Mouse (Mus musculus): Measurements from ENCODE around the gene Cd151. TPM values are rescaled to one million over a fixed set of nuclear protein-coding genes. Genes with fewer than 3 reads are reported as not detected.

Gene Cd151
- total and polyA plus RNA-seq, 3 experiments: 272 to 395 (median 334) TPM

GRCm38 (mm10) chr7:141508160-141508559 is 41.0 kb downstream of the Cd151 start:
- Histone ChIP-seq H3K4me3 (no peak overlapping the region), H3K27me3 (ENCODE audit: control insufficient read depth, insufficient read depth, low read length) (no peaks in the 10 kb centered on the region), H3K79me2 (replicated peaks; ENCODE audit: control insufficient read depth, insufficient read depth, low read length) (no peaks in the 10 kb centered on the region), H3K4me1 (ENCODE audit: control insufficient read depth, insufficient read depth, low read length) (no peaks in the 10 kb centered on the region; the same call in 1 of the 2 replicates), H3K27ac (no peak overlapping the region), H3K9ac (ENCODE audit: low read depth, low read length) (no peak overlapping the region), H3K36me3 (ENCODE audit: control insufficient read depth, insufficient read depth, low read length) (no peaks in the 10 kb centered on the region)
- TF ChIP-seq POLR2A (IDR thresholded peaks at IDR 0.05; ENCODE audit: insufficient read depth, low read depth, low read length) (no peak), EP300 (IDR thresholded peaks at IDR 0.05; ENCODE audit: insufficient read depth, low read depth, low read length) (no peak), CTCF (IDR thresholded peaks at IDR 0.05) (no peak)
- DNase-seq: no peak
- intact Hi-C loops (cut with DNase I): no loop called here

GRCm38 (mm10) chr7:141510196-141510595 is 43.0 kb downstream of the Cd151 start:
- WGBS: 83% methylated on average over 5 of the region's 5 CpGs
- H3K4me3 ChIP-seq: no peak overlapping the region
- H3K27me3 ChIP-seq (ENCODE audit: control insufficient read depth, insufficient read depth, low read length): no peaks in the 10 kb centered on the region
- no peak overlapping the region for H3K9ac ChIP-seq (ENCODE audit: low read depth, low read length)
- peak overlapping the region; percentile 13; the same call in 1 of the 2 replicates for H3K27ac ChIP-seq
- no peak for TF ChIP-seq EP300 (IDR thresholded peaks at IDR 0.05; ENCODE audit: insufficient read depth, low read depth, low read length)
- TF ChIP-seq POLR2A (IDR thresholded peaks at IDR 0.05; ENCODE audit: insufficient read depth, low read depth, low read length): no peak
- H3K36me3 ChIP-seq (ENCODE audit: control insufficient read depth, insufficient read depth, low read length): no peaks in the 10 kb centered on the region
- H3K4me1 ChIP-seq (ENCODE audit: control insufficient read depth, insufficient read depth, low read length): no peaks in the 10 kb centered on the region; the same call in 1 of the 2 replicates
- H3K79me2 ChIP-seq (replicated peaks; ENCODE audit: control insufficient read depth, insufficient read depth, low read length): no peaks in the 10 kb centered on the region
- no peak for DNase-seq
- intact Hi-C loops (cut with DNase I): no loop called here

GRCm38 (mm10) chr7:141510681-141511191 is 43.5 kb downstream of the Cd151 start:
- intact Hi-C loops (cut with DNase I): no loop called here
- no peaks in the 10 kb centered on the region; the same call in 1 of the 2 replicates for H3K4me1 ChIP-seq (ENCODE audit: control insufficient read depth, insufficient read depth, low read length)
- no peaks in the 10 kb centered on the region for H3K79me2 ChIP-seq (replicated peaks; ENCODE audit: control insufficient read depth, insufficient read depth, low read length)
- H3K27me3 ChIP-seq (ENCODE audit: control insufficient read depth, insufficient read depth, low read length): no peaks in the 10 kb centered on the region
- no peak for DNase-seq
- peak overlapping the region; percentile 13; the same call in 1 of the 2 replicates for H3K27ac ChIP-seq
- H3K4me3 ChIP-seq: no peak overlapping the region
- no peak overlapping the region for H3K9ac ChIP-seq (ENCODE audit: low read depth, low read length)
- TF ChIP-seq EP300 (IDR thresholded peaks at IDR 0.05; ENCODE audit: insufficient read depth, low read depth, low read length) (no peak), POLR2A (IDR thresholded peaks at IDR 0.05; ENCODE audit: insufficient read depth, low read depth, low read length) (no peak)
- no peaks in the 10 kb centered on the region for H3K36me3 ChIP-seq (ENCODE audit: control insufficient read depth, insufficient read depth, low read length)
- 69% methylated on average over 8 of the region's 8 CpGs for WGBS

- Histone ChIP-seq H3K79me2 (replicated peaks; ENCODE audit: control insufficient read depth, insufficient read depth, low read length) (no peaks in the 10 kb centered on the region), H3K4me1 (ENCODE audit: control insufficient read depth, insufficient read depth, low read length) (peaks cover 3% of the 10 kb centered on the region; the same call in 1 of the 2 replicates), H3K27me3 (ENCODE audit: control insufficient read depth, insufficient read depth, low read length) (no peaks in the 10 kb centered on the region), H3K4me3 (no peak overlapping the region), H3K36me3 (ENCODE audit: control insufficient read depth, insufficient read depth, low read length) (no peaks in the 10 kb centered on the region), H3K9ac (ENCODE audit: low read depth, low read length) (no peak overlapping the region), H3K27ac (no peak overlapping the region; the same call in 1 of the 2 replicates)
- TF ChIP-seq CTCF (IDR thresholded peaks at IDR 0.05): no peak
- TF ChIP-seq EP300 (IDR thresholded peaks at IDR 0.05; ENCODE audit: insufficient read depth, low read depth, low read length): no peak
- no peak for TF ChIP-seq POLR2A (IDR thresholded peaks at IDR 0.05; ENCODE audit: insufficient read depth, low read depth, low read length)
- peak; percentile 25 to 44 for DNase-seq
- intact Hi-C loops (cut with DNase I): no loop called here
- WGBS: 71% methylated on average over 4 of the region's 4 CpGs
These were observed 50.4 kb downstream of the Cd151 start for GRCm38 (mm10) chr7:141517638-141518037.

- TF ChIP-seq CTCF (IDR thresholded peaks at IDR 0.05) (no peak), POLR2A (IDR thresholded peaks at IDR 0.05; ENCODE audit: insufficient read depth, low read depth, low read length) (no peak)
- Histone ChIP-seq H3K4me3 (no peak overlapping the region), H3K4me1 (ENCODE audit: control insufficient read depth, insufficient read depth, low read length) (peaks cover 3% of the 10 kb centered on the region; the same call in 1 of the 2 replicates), H3K27me3 (ENCODE audit: control insufficient read depth, insufficient read depth, low read length) (no peaks in the 10 kb centered on the region), H3K79me2 (replicated peaks; ENCODE audit: control insufficient read depth, insufficient read depth, low read length) (no peaks in the 10 kb centered on the region), H3K9ac (ENCODE audit: low read depth, low read length) (no peak overlapping the region), H3K36me3 (ENCODE audit: control insufficient read depth, insufficient read depth, low read length) (no peaks in the 10 kb centered on the region), H3K27ac (peak overlapping the region; percentile 31; the same call in 1 of the 2 replicates)
- DNase-seq: no peak
- intact Hi-C loops (cut with DNase I): no loop called here
- 78% methylated on average over 5 of the region's 5 CpGs for WGBS
These were observed 51.1 kb downstream of the Cd151 start for GRCm38 (mm10) chr7:141518296-141518695.

- H3K4me3 ChIP-seq: no peak overlapping the region
- DNase-seq: peak in 1 of 2 experiments; percentile 20
- WGBS: 47% methylated on average over 3 of the region's 3 CpGs
- no peak for TF ChIP-seq EP300 (IDR thresholded peaks at IDR 0.05; ENCODE audit: insufficient read depth, low read depth, low read length)
- TF ChIP-seq POLR2A (IDR thresholded peaks at IDR 0.05; ENCODE audit: insufficient read depth, low read depth, low read length): no peak
- TF ChIP-seq CTCF (IDR thresholded peaks at IDR 0.05): no peak
- intact Hi-C loops (cut with DNase I): no loop called here
- H3K4me1 ChIP-seq (ENCODE audit: control insufficient read depth, insufficient read depth, low read length): peaks cover 3% of the 10 kb centered on the region; the same call in 1 of the 2 replicates
- no peaks in the 10 kb centered on the region for H3K36me3 ChIP-seq (ENCODE audit: control insufficient read depth, insufficient read depth, low read length)
- H3K79me2 ChIP-seq (replicated peaks; ENCODE audit: control insufficient read depth, insufficient read depth, low read length): no peaks in the 10 kb centered on the region
- peak overlapping the region; percentile 47; the same call in 1 of the 2 replicates for H3K27ac ChIP-seq
- H3K9ac ChIP-seq (ENCODE audit: low read depth, low read length): no peak overlapping the region
- no peaks in the 10 kb centered on the region for H3K27me3 ChIP-seq (ENCODE audit: control insufficient read depth, insufficient read depth, low read length)
These were observed 51.7 kb downstream of the Cd151 start for GRCm38 (mm10) chr7:141518926-141519325.

All from heart, adult 2 months (tissue).